Mouse (Mus musculus) kidney, adult 2 months (tissue): ENCODE results near the gene Gm49027. TPM values are rescaled to one million over a fixed set of nuclear protein-coding genes. Genes with fewer than 3 reads are reported as not detected.

ENCODE experiments used
- DNase-seq: peaks from one replicate; pipeline ENCODE4 v3.0.0; 2021
- H3K27ac ChIP-seq: fragments of 200-500 bp; 2 replicates; pipeline ENCODE4 v1.5.1; 2012; ENCODE audit warnings: low read depth, low read length, control low read depth, inconsistent platforms; ENCODE audit not compliant: insufficient read depth
- H3K27me3 ChIP-seq: fragments of 200-500 bp; replicated peaks from 2 replicates; pipeline ENCODE4 v1.6.1; 2012; ENCODE audit warnings: mild to moderate bottlenecking, moderate library complexity, low read length, inconsistent platforms; ENCODE audit not compliant: control insufficient read depth, insufficient read depth
- H3K36me3 ChIP-seq: fragments of 200-500 bp; 2 replicates; pipeline ENCODE4 v1.6.1; 2012; ENCODE audit warnings: mild to moderate bottlenecking, moderate library complexity, low read length, inconsistent platforms; ENCODE audit not compliant: control insufficient read depth, insufficient read depth
- H3K4me1 ChIP-seq: fragments of 200-500 bp; 2 replicates; pipeline ENCODE4 v1.6.1; 2011; ENCODE audit warnings: low read length; ENCODE audit not compliant: control insufficient read depth, insufficient read depth
- H3K4me3 ChIP-seq: fragments of 200-500 bp; 2 replicates; pipeline ENCODE4 v1.5.1; 2011; ENCODE audit warnings: mild to moderate bottlenecking, low read depth, low read length, control low read depth; ENCODE audit not compliant: insufficient read depth
- CTCF ChIP-seq: fragments of 200-500 bp; conservative IDR thresholded peaks from 2 replicates; pipeline ENCODE4 v1.5.1; 2011; ENCODE audit warnings: low read depth, mild to moderate bottlenecking, control low read depth, low read length, moderate library complexity, mixed read lengths; ENCODE audit not compliant: insufficient read depth, insufficient read length
- POLR2A ChIP-seq: fragments of 200-500 bp; IDR thresholded peaks from one replicate; pipeline ENCODE4 v1.6.1; 2011; ENCODE audit warnings: low read depth, low read length, control low read depth
- WGBS: fragments of 180-500 bp; shearing (Covaris S2); methylation state at CpG from one replicate; pipeline ENCODE4 v1.1.7; 2018; 5-methylcytosine and 5-hydroxymethylcytosine counted together
- polyA plus RNA-seq: library from polyadenylated mRNA; depleted of rRNA; stranded (reverse); fragments of >200 nt; gene quantifications from 2 replicates; pipeline ENCODE4 v1.2.3, GENCODE M21; 2012; rRNA removed

Gm49027 gene
- polyA plus RNA-seq, 1 experiment = 2.0 TPM

- no peak overlapping the region for H3K27ac ChIP-seq
- no peaks in the 10 kb centered on the region; the same call in 1 of the 2 replicates for H3K27me3 ChIP-seq
- no peak for TF ChIP-seq CTCF
- no peak for TF ChIP-seq POLR2A
- no peaks in the 10 kb centered on the region for H3K4me1 ChIP-seq
- no peak for DNase-seq
- H3K4me3 ChIP-seq = no peak overlapping the region
- H3K36me3 ChIP-seq = no peaks in the 10 kb centered on the region
- WGBS = 79% methylated on average over 5 of the region's 5 CpGs
These were observed 51.5 kb downstream of the Gm49027 start for GRCm38 (mm10) chr5:123473817-123474216.

GRCm38 (mm10) chr5:123470784-123471400 lies 54.4 kb downstream of the Gm49027 start:
- Histone ChIP-seq H3K27me3 (no peaks in the 10 kb centered on the region; the same call in 1 of the 2 replicates), H3K36me3 (no peaks in the 10 kb centered on the region), H3K27ac (no peak overlapping the region), H3K4me1 (no peaks in the 10 kb centered on the region), H3K4me3 (no peak overlapping the region)
- WGBS = 7% methylated on average over 10 of the region's 10 CpGs
- no peak for TF ChIP-seq POLR2A
- TF ChIP-seq CTCF = no peak
- DNase-seq = no peak

GRCm38 (mm10) chr5:123464638-123465037 lies 60.6 kb downstream of the Gm49027 start:
- 82% methylated on average over 1 of the region's 1 CpGs for WGBS
- no peak for DNase-seq
- no peak overlapping the region for H3K4me3 ChIP-seq

More at GRCm38 (mm10) chr5:123464638-123465037, 60.6 kb downstream of the Gm49027 start:
- no peaks in the 10 kb centered on the region for H3K4me1 ChIP-seq
- TF ChIP-seq POLR2A = no peak
- no peak for TF ChIP-seq CTCF
- H3K27ac ChIP-seq = no peak overlapping the region
- H3K27me3 ChIP-seq = no peaks in the 10 kb centered on the region
- H3K36me3 ChIP-seq = no peaks in the 10 kb centered on the region

Other genes with a start within 250 kb of the Gm49027 start
- 23.4 and 25.4 TPM in 2 replicates for gene Bcl7a, start 181.7 kb downstream of the Gm49027 start, polyA plus RNA-seq
- gene Mlxip, start 130.7 kb downstream of the Gm49027 start, polyA plus RNA-seq = 20.4 TPM in 2 replicates
- not detected in 2 replicates for gene Lrrc43, start 36.2 kb downstream of the Gm49027 start, polyA plus RNA-seq
- not detected in 2 replicates for gene Il31, start 36.0 kb downstream of the Gm49027 start, polyA plus RNA-seq
- gene B3gnt4, start 15.0 kb downstream of the Gm49027 start, polyA plus RNA-seq = 0.05 TPM in 1 of 2 replicates, not detected in the other
- 64.2 and 68.8 TPM in 2 replicates for gene Diablo, start 1.3 kb downstream of the Gm49027 start, polyA plus RNA-seq
- 22.6 and 24.1 TPM in 2 replicates for gene Vps33a, start 47.5 kb upstream of the Gm49027 start, polyA plus RNA-seq
- 19.0 and 24.4 TPM in 2 replicates for gene Clip1, start 159.1 kb upstream of the Gm49027 start, polyA plus RNA-seq
- gene Zcchc8, start 195.6 kb upstream of the Gm49027 start, polyA plus RNA-seq = 24.3 and 26.1 TPM in 2 replicates
- 9.3 and 13.0 TPM in 2 replicates for gene Rsrc2, start 223.9 kb upstream of the Gm49027 start, polyA plus RNA-seq
- 0.71 and 0.77 TPM in 2 replicates for gene Kntc1, start 224.2 kb upstream of the Gm49027 start, polyA plus RNA-seq